Mouse (Mus musculus): ENCODE measurements around the gene Ntm. TPM values are rescaled to one million over a fixed set of nuclear protein-coding genes. Genes with fewer than 3 reads are reported as not detected.

Ntm gene
- polyA plus RNA-seq, 1 experiment from 2014 or later: 248 TPM

DNA sequence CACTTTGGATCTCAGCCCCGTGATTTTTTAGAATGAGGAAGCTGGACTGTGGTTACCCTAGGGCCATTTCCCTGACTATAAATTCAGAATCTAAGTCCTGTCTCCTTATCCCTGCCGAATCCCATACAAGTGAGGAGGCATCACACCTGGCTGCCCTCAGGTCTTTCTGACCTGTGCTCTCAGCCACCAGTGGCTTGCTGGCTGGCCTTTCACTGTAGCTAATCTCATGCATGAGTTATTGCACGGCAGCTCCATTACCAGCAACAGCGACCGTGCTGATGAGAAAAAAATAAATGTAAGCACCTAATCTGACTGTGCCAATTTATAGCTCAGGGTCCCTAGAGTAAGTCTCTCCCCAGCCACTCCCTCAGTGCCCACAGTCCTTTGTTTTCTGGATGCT lies 81.3 kb downstream of the Ntm start:
- Histone ChIP-seq H3K4me2 (no peak overlapping the region), H3K36me3 (no peaks in the 10 kb centered on the region), H3K27me3 (replicated peaks) (no peaks in the 10 kb centered on the region), H3K4me1 (peaks cover 12% of the 10 kb centered on the region), H3K27ac (replicated peaks) (no peak overlapping the region; the same call in 1 of the 2 replicates), H3K9me3 (replicated peaks) (no peaks in the 10 kb centered on the region), H3K4me3 (replicated peaks) (no peak overlapping the region), H3K9ac (replicated peaks) (no peak overlapping the region)
- 41% methylated on average over 5 of the region's 5 CpGs for WGBS
- no peak for ATAC-seq (ENCODE audit: low FRiP score)

DNA sequence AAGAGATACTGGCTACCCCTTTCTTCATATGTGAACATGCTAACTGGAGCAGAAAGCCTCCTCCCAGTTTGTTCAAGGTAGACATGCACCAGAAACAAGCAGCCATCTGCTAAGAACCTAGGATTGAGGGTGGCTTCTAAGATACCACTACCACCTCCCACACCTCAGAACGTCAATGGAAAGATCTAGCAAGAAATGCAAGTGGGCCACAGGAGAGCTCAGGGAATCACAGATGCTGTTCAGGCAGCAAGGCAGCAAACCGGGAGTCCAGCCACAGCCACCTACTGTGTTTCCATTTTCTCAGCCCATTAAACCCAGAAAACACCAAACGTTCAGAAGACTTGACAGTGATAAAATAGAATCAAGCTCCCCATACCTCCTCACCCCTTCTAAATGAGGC lies 85.4 kb downstream of the Ntm start:
- Histone ChIP-seq H3K9ac (replicated peaks) (no peak overlapping the region), H3K4me1 (peaks cover 28% of the 10 kb centered on the region), H3K9me3 (replicated peaks) (no peaks in the 10 kb centered on the region), H3K4me2 (no peak overlapping the region), H3K36me3 (no peaks in the 10 kb centered on the region), H3K27ac (replicated peaks) (no peak overlapping the region), H3K4me3 (replicated peaks) (no peak overlapping the region), H3K27me3 (replicated peaks) (no peaks in the 10 kb centered on the region)
- 57% methylated on average over 3 of the region's 3 CpGs for whole genome bisulfite sequencing
- ATAC-seq (ENCODE audit: low FRiP score): no peak

DNA sequence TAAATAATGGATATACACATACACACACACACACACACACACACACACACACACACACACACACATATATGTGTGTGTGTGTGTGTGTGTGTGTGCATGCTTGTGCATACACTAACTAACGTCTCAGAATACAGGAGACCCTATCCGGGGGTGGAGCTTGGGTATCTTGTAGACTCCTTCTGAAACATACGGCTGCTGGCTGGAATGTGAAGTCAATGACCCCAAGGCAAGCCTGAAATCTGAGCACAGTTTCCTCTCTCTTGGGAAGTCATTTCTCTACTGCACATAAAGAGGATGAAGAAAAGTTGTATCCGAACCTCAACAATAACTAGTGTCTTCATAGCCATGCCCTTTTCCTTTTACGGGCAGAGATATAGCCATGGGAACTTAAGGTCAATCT lies 95.2 kb downstream of the Ntm start:
- H3K4me1 ChIP-seq: peaks cover 35% of the 10 kb centered on the region
- no peak overlapping the region for H3K4me3 ChIP-seq (replicated peaks)
- no peaks in the 10 kb centered on the region for H3K27me3 ChIP-seq (replicated peaks)
- no peak overlapping the region for H3K4me2 ChIP-seq
- H3K9me3 ChIP-seq (replicated peaks): no peaks in the 10 kb centered on the region
- no peaks in the 10 kb centered on the region for H3K36me3 ChIP-seq
- WGBS: 73% methylated on average over 5 of the region's 5 CpGs
- ATAC-seq (ENCODE audit: low FRiP score): no peak
- no peak overlapping the region for H3K9ac ChIP-seq (replicated peaks)
- no peak overlapping the region for H3K27ac ChIP-seq (replicated peaks)

DNA sequence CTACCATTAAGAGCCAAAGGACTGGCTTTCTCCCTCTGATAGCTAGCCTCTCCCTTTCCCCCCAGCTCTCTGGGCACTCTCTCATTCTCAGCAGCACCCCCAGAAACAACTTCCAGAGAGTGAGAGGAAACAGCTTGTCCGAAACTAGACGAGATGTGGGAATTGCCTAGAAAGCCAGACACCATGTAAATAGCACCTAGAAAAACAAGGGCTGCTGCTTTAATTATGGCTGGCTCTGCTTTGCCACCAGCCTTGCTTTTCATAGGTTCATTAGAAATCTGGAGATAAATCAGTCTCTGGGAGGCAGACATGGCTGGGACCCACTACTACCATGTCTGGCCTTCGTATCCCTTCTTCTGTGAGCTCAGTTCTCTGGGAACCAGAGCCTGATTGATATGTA lies 96.1 kb downstream of the Ntm start:
- Histone ChIP-seq H3K9ac (replicated peaks) (no peak overlapping the region), H3K27ac (replicated peaks) (no peak overlapping the region; the same call in 1 of the 2 replicates), H3K36me3 (no peaks in the 10 kb centered on the region), H3K4me2 (no peak overlapping the region), H3K4me1 (peaks cover 41% of the 10 kb centered on the region), H3K4me3 (replicated peaks) (no peak overlapping the region), H3K9me3 (replicated peaks) (no peaks in the 10 kb centered on the region), H3K27me3 (replicated peaks) (no peaks in the 10 kb centered on the region)
- no peak for ATAC-seq (ENCODE audit: low FRiP score)
- 34% methylated on average over 3 of the region's 3 CpGs for WGBS

DNA sequence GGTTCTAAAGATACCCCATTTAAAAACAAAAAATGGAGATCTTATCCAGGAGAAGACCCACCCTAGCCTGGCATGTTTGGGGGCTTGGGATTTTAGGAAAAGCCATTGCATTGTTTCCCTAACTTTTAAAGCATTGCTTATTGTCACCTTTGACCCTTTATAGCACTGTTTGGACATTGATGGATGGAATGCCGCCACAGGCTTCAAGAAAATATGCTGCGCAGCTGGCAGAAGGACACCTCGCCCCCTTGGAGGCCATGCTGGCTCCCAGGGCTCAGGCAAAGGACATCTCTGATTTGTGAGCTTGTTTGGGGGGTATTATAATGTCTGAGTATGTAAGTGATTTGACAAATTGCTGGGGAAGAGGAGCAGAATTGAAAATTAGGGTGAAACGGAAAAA lies 96.8 kb downstream of the Ntm start:
- Histone ChIP-seq H3K9me3 (replicated peaks) (no peaks in the 10 kb centered on the region), H3K4me2 (no peak overlapping the region), H3K4me3 (replicated peaks) (no peak overlapping the region), H3K27me3 (replicated peaks) (no peaks in the 10 kb centered on the region), H3K9ac (replicated peaks) (no peak overlapping the region), H3K4me1 (peaks cover 41% of the 10 kb centered on the region), H3K36me3 (no peaks in the 10 kb centered on the region), H3K27ac (replicated peaks) (no peak overlapping the region)
- WGBS: 38% methylated on average over 4 of the region's 4 CpGs
- ATAC-seq (ENCODE audit: low FRiP score): no peak

DNA sequence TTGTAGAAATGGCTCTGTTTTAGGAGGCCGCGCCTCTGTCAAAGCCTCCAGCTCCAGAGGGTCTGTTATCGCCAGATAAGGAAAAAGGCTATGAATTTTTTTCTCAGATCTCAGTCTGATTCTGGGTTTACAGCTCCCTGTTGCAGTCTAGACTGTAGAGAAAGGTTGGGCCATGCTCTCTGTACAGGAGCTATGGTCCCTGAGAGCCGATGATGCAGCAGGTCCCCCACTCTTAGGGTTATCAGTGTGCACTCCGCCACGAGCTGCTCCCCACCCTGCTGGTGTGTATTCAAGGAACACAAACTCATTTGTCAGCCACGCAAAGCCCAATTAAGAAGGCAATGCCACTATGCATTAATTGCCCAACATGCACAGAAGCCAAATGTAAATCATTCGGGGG lies 97.4 kb downstream of the Ntm start:
- H3K36me3 ChIP-seq: no peaks in the 10 kb centered on the region
- 32% methylated on average over 8 of the region's 8 CpGs for WGBS
- H3K9ac ChIP-seq (replicated peaks): no peak overlapping the region
- no peaks in the 10 kb centered on the region for H3K27me3 ChIP-seq (replicated peaks)
- no peak overlapping the region for H3K4me2 ChIP-seq
- no peak overlapping the region for H3K4me3 ChIP-seq (replicated peaks)
- H3K9me3 ChIP-seq (replicated peaks): no peaks in the 10 kb centered on the region
- peaks cover 41% of the 10 kb centered on the region for H3K4me1 ChIP-seq
- H3K27ac ChIP-seq (replicated peaks): peak overlapping the region; percentile 51; the same call in 1 of the 2 replicates
- ATAC-seq (ENCODE audit: low FRiP score): no peak

DNA sequence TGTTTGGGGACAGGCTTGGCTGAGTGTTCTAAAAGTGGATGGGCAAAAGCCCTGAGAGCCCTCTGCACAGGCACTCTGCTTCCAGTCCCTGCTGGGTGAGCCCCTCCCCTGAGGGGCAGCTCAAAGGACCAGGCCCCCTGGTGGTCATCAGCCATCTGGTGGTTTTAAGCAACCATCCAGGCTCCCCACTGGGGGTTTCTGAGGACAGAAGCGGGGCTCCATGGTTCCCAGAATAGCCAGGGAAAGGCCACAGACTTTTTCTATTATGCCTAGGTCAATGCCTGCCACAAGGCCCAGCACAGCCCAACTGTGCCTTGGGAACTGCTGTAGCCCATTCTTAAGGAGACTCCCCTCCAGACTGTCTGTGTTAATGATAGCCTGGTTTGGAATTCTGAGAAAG lies 98.1 kb downstream of the Ntm start:
- H3K36me3 ChIP-seq: no peaks in the 10 kb centered on the region
- WGBS: 11% methylated on average over 1 of the region's 1 CpGs
- H3K4me1 ChIP-seq: peaks cover 41% of the 10 kb centered on the region

DNA sequence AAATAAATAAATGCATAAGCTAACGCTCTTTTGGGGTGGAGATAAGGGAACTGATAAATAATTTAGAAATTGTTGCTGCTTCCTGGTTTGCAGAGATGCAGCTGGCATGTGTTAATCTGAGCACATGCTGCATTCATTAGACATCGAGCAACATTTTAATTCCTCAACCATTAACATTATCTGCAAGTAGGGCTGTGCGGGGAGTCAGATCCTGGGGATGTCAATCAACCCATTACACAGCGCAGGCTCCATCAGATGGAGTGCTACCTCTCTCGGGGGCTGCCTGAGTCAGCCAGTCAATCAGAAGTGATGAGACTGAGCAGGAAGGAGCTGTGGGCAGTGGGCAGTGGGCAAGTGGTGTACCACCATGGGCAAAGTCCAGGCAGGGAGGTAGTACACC lies 100.5 kb downstream of the Ntm start:
- peaks cover 35% of the 10 kb centered on the region for H3K4me1 ChIP-seq
- H3K27me3 ChIP-seq (replicated peaks): no peaks in the 10 kb centered on the region
- H3K27ac ChIP-seq (replicated peaks): no peak overlapping the region
- ATAC-seq (ENCODE audit: low FRiP score): no peak
- no peak overlapping the region for H3K9ac ChIP-seq (replicated peaks)
- 36% methylated on average over 5 of the region's 5 CpGs for WGBS
- H3K9me3 ChIP-seq (replicated peaks): no peaks in the 10 kb centered on the region
- no peak overlapping the region for H3K4me2 ChIP-seq
- H3K4me3 ChIP-seq (replicated peaks): no peak overlapping the region
- H3K36me3 ChIP-seq: no peaks in the 10 kb centered on the region

More for the DNA sequence above, 98.1 kb downstream of the Ntm start:
- ATAC-seq (ENCODE audit: low FRiP score): peak; percentile 49; the same call in 1 of the 2 replicates
- Histone ChIP-seq H3K9ac (replicated peaks) (no peak overlapping the region), H3K9me3 (replicated peaks) (no peaks in the 10 kb centered on the region), H3K4me3 (replicated peaks) (no peak overlapping the region), H3K27me3 (replicated peaks) (no peaks in the 10 kb centered on the region), H3K4me2 (no peak overlapping the region), H3K27ac (replicated peaks) (0 out of 2 replicates have a peak overlapping the region, but pooled peaks have one; percentile 20)

DNA sequence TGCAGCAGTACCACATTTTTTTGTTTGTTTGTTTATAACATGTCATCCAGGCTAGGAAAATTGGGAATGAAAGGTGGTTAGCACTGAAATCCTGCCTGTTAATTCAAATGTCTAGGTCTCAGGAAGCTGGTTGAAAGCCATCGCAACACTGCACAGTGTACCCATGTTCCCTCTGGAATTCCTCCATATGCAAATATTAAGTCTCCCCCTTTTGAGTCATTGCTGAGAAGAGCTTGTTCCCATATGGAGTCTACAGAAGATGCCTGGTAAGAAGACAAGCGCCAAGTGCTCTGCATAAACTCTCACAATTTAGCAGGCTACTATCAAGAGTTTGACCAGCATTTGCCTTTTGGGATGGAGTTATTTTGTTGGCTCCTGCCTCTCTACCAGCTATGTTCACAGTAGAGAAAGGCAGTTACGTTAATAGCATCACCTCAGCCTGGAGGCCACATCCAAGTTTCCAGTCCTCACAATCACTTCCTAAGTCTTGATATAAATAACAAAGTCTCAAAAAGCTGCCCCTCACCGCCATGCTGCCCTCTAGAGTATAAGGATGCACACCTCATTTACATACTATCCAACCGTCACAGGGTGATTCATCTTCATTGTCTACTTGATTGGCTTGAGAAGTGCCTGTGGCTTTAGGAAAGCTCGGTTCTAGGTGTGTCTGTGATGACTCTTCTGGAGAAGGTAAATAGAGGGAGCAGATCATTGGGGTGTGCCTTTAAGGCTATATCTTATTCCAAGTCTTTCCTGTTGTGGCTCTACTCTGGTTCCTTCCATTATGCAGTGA lies 103.5 kb downstream of the Ntm start:
- Histone ChIP-seq H3K4me2 (no peak overlapping the region), H3K9me3 (replicated peaks) (no peaks in the 10 kb centered on the region), H3K27me3 (replicated peaks) (no peaks in the 10 kb centered on the region), H3K9ac (replicated peaks) (no peak overlapping the region), H3K36me3 (no peaks in the 10 kb centered on the region), H3K4me1 (peaks cover 7% of the 10 kb centered on the region; the same call in 1 of the 2 replicates), H3K27ac (replicated peaks) (no peak overlapping the region), H3K4me3 (replicated peaks) (no peak overlapping the region)
- 89% methylated on average over 6 of the region's 6 CpGs for WGBS
- no peak for ATAC-seq (ENCODE audit: low FRiP score)

DNA sequence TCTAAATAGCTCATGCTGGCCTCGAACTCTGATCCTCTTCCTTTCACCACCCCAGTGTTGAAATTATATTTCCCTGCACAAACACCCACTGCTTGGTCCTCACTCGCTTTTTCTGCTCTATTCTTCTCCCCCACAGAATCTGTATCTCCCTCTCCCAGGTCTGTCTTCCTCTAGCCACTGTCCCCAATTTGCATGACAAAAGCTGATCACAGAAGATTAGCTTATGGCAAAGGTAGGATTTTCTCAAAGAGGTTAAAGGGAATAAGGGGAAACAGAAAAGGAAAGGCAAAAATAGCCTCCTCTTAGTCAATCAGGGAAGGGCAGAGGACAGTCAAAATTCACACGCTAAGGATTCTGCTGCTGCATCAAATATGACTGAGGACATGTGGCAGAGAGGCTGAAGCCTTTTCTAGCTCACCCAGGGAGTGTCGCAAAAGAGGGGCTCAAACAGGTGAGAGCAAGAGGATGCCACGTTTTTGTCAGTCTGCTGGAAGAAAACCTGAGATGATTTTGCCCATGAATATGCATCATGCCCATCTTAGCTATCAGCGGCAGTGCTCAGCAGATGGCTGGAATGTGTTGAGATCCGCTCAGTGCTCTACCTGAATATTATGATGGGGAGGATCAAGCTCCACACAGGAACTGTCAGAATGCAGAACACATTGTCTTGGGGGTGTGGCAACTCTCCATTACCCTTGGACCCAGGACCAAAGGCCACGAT lies 114.0 kb downstream of the Ntm start:
- H3K4me2 ChIP-seq: no peak overlapping the region

DNA sequence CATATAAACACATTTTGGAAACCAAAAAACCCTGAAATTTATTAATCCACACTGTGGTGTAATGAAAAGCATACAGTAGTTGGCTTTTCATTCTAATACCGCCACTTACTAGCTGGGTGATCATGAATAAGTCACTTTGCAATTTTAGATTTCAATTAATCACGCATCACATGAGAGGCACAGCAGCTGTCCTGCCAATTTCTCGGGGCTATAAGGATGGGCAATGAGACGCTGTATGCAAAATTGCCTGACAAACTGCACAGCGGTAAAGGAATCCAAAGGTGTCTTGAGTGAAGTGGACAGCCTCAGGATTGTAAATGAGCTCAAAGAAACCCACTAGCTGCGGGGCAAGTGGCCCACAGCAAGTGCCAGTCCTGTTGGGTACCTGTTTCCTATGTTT lies 125.6 kb downstream of the Ntm start:
- no peaks in the 10 kb centered on the region for H3K9me3 ChIP-seq (replicated peaks)
- H3K9ac ChIP-seq (replicated peaks): no peak overlapping the region
- no peak for ATAC-seq (ENCODE audit: low FRiP score)
- 42% methylated on average over 6 of the region's 6 CpGs for WGBS
- H3K27ac ChIP-seq (replicated peaks): no peak overlapping the region
- H3K27me3 ChIP-seq (replicated peaks): no peaks in the 10 kb centered on the region
- no peak overlapping the region for H3K4me2 ChIP-seq
- H3K4me3 ChIP-seq (replicated peaks): no peak overlapping the region
- H3K36me3 ChIP-seq: no peaks in the 10 kb centered on the region
- H3K4me1 ChIP-seq: peaks cover 36% of the 10 kb centered on the region

More for the DNA sequence above, 114.0 kb downstream of the Ntm start:
- H3K9ac ChIP-seq (replicated peaks): no peak overlapping the region
- H3K27me3 ChIP-seq (replicated peaks): no peaks in the 10 kb centered on the region
- no peaks in the 10 kb centered on the region for H3K9me3 ChIP-seq (replicated peaks)
- H3K4me1 ChIP-seq: 0 out of 2 replicates have a peak, but pooled peaks cover 10% of the 10 kb centered on the region
- no peak overlapping the region for H3K27ac ChIP-seq (replicated peaks)
- no peak overlapping the region for H3K4me3 ChIP-seq (replicated peaks)
- H3K36me3 ChIP-seq: no peaks in the 10 kb centered on the region
- WGBS: 53% methylated on average over 8 of the region's 8 CpGs
- ATAC-seq (ENCODE audit: low FRiP score): no peak

DNA sequence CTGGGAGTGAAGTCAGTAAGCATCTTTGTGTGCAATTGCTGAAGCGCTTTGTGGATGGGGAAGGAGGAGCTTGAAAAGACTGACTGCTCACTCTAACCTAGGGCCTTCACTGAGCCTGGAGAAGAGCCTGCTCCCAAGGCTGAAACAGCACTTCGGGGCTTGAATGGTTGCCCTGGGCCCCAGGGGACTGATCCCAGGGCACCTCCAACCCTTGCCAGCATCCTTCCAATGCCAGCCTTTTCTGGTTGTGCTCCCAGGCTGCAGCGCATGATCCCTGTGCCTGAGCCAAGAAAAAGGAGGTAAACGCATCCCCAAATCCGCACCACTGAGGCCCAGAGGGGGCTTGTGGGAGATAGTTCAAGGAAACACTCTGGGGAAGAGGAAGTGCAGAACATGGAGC lies 128.0 kb downstream of the Ntm start:
- Histone ChIP-seq H3K27me3 (replicated peaks) (no peaks in the 10 kb centered on the region), H3K9ac (replicated peaks) (no peak overlapping the region), H3K4me2 (no peak overlapping the region), H3K36me3 (no peaks in the 10 kb centered on the region), H3K27ac (replicated peaks) (peak overlapping the region; percentile 49; the same call in 1 of the 2 replicates), H3K4me1 (peaks cover 47% of the 10 kb centered on the region), H3K4me3 (replicated peaks) (no peak overlapping the region), H3K9me3 (replicated peaks) (no peaks in the 10 kb centered on the region)
- ATAC-seq (ENCODE audit: low FRiP score): no peak
- 49% methylated on average over 5 of the region's 5 CpGs for WGBS

All from neural tube, embryonic 15.5 days (tissue).